Mouse (Mus musculus) CH12.LX (cell line): ENCODE data around the gene Psmd9. TPM values are rescaled to one million over a fixed set of nuclear protein-coding genes. Genes with fewer than 3 reads are reported as not detected.
A peak's percentile ranks its signal among the peaks of the same experiment; 100 is the strongest.

ENCODE experiments used
- DNase-seq: peaks from one replicate; pipeline ENCODE4 v3.0.0-alpha.2; 2013; ENCODE audit errors: extremely low read depth
- H3K27ac ChIP-seq: 2 replicates; pipeline ENCODE4 v1.5.1; 2012; ENCODE audit warnings: low read depth, mild to moderate bottlenecking, control low read depth, moderate library complexity; ENCODE audit not compliant: insufficient read depth
- H3K27me3 ChIP-seq: replicated peaks from 2 replicates; pipeline ENCODE3; 2012; ENCODE audit warnings: inconsistent platforms
- H3K36me3 ChIP-seq, 2 experiments: replicated peaks in 1 of 2; 2 replicates each; pipeline versions ENCODE3 to v1.6.1; 2012; ENCODE audit warnings: inconsistent platforms in 1 of 2, low read length in 1 of 2, mild to moderate bottlenecking in 1 of 2, mixed read lengths in 1 of 2, moderate library complexity in 1 of 2; ENCODE audit not compliant: control insufficient read depth in 1 of 2, insufficient read depth in 1 of 2
- H3K4me1 ChIP-seq, 2 experiments: 2 replicates each; pipeline ENCODE4 v1.6.1; 2012; ENCODE audit warnings: inconsistent platforms in 1 of 2, moderate library complexity in 1 of 2; ENCODE audit not compliant: insufficient read depth in 2 of 2, control insufficient read depth in 1 of 2
- H3K4me2 ChIP-seq: 2 replicates; pipeline ENCODE4 v1.6.1; 2012; ENCODE audit warnings: low read depth, mild to moderate bottlenecking, control low read depth; ENCODE audit not compliant: poor library complexity, insufficient read depth, severe bottlenecking
- H3K4me3 ChIP-seq, 3 experiments: fragments of 150-350 bp in 1 of 3; sonication (generic) in 1 of 3; replicated peaks in 1 of 3; 2 replicates each; pipeline versions ENCODE3 to v1.5.1; 2011 to 2012; ENCODE audit warnings: low read depth in 2 of 3, low read length in 2 of 3, mild to moderate bottlenecking in 2 of 3, moderate library complexity in 2 of 3, control low read depth in 1 of 3, improper control_type of control experiment in 1 of 3, inconsistent platforms in 1 of 3, mixed read lengths in 1 of 3; ENCODE audit not compliant: poor library complexity in 1 of 3
- H3K79me2 ChIP-seq: replicated peaks from 2 replicates; pipeline ENCODE4 v1.6.1; 2012; ENCODE audit warnings: mild to moderate bottlenecking, moderate library complexity; ENCODE audit not compliant: control insufficient read depth, poor library complexity, insufficient read depth, severe bottlenecking; ENCODE audit errors: extremely low read depth
- H3K9ac ChIP-seq: 2 replicates; pipeline ENCODE4 v1.6.1; 2012; ENCODE audit warnings: low read depth, mild to moderate bottlenecking, control low read depth, moderate library complexity; ENCODE audit not compliant: insufficient read depth
- H3K9me3 ChIP-seq: replicated peaks from 2 replicates; pipeline ENCODE3; 2012; ENCODE audit warnings: low read length, inconsistent platforms, mixed read lengths
- CHD1 ChIP-seq: IDR thresholded peaks from 2 replicates; pipeline ENCODE4 v1.6.1; 2012; ENCODE audit warnings: low read depth, low read length, improper control_type of control experiment, inconsistent platforms
- CHD2 ChIP-seq: IDR thresholded peaks from 2 replicates; pipeline ENCODE4 v1.6.1; 2011; ENCODE audit warnings: low read length, improper control_type of control experiment
- CTCF ChIP-seq, 2 experiments: IDR thresholded peaks in 1 of 2; conservative IDR thresholded peaks in 1 of 2; 2 replicates each; pipeline ENCODE4 v1.5.1; 2011 to 2012; ENCODE audit warnings: low read depth in 2 of 2, low read length in 2 of 2, improper control_type of control experiment in 1 of 2, inconsistent platforms in 1 of 2, mild to moderate bottlenecking in 1 of 2, moderate library complexity in 1 of 2
- ELF1 ChIP-seq: IDR thresholded peaks from 2 replicates; pipeline ENCODE4 v1.6.1; 2014; ENCODE audit warnings: low read depth, mild to moderate bottlenecking, inconsistent platforms, low read length, improper control_type of control experiment
- EP300 ChIP-seq: IDR thresholded peaks from 2 replicates; pipeline ENCODE4 v1.6.1; 2011; ENCODE audit warnings: low read length, improper control_type of control experiment
- ETS1 ChIP-seq: conservative IDR thresholded peaks from 2 replicates; pipeline ENCODE4 v1.6.1; 2012; ENCODE audit warnings: low read depth, mild to moderate bottlenecking, inconsistent platforms, low read length, improper control_type of control experiment, moderate library complexity
- HCFC1 ChIP-seq: IDR thresholded peaks from 2 replicates; pipeline ENCODE4 v1.6.1; 2012; ENCODE audit warnings: low read depth, mild to moderate bottlenecking, inconsistent platforms, low read length, improper control_type of control experiment
- KAT2A ChIP-seq: IDR thresholded peaks from 2 replicates; pipeline ENCODE4 v1.6.1; 2012; ENCODE audit warnings: low read length, improper control_type of control experiment, inconsistent platforms; ENCODE audit not compliant: insufficient replicate concordance
- MAZ ChIP-seq: IDR thresholded peaks from 2 replicates; pipeline ENCODE4 v1.6.1; 2012; ENCODE audit warnings: low read depth, mild to moderate bottlenecking, inconsistent platforms, low read length, improper control_type of control experiment, moderate library complexity
- MXI1 ChIP-seq: IDR thresholded peaks from 2 replicates; pipeline ENCODE4 v1.6.1; 2011; ENCODE audit warnings: mild to moderate bottlenecking, low read depth, low read length, improper control_type of control experiment
- NELFE ChIP-seq: IDR thresholded peaks from 2 replicates; pipeline ENCODE4 v1.6.1; 2011; ENCODE audit warnings: low read depth, low read length, improper control_type of control experiment
- POLR2A ChIP-seq: IDR thresholded peaks from 2 replicates; pipeline ENCODE4 v1.6.1; 2011; ENCODE audit warnings: low read depth, mild to moderate bottlenecking, improper control_type of control experiment, low read length
- RAD21 ChIP-seq: IDR thresholded peaks from 2 replicates; pipeline ENCODE4 v1.6.1; 2011; ENCODE audit warnings: low read depth, mild to moderate bottlenecking, low read length, improper control_type of control experiment, moderate library complexity
- SMC3 ChIP-seq: IDR thresholded peaks from 2 replicates; pipeline ENCODE4 v1.6.1; 2011; ENCODE audit warnings: low read depth, low read length, improper control_type of control experiment
- TCF12 ChIP-seq: IDR thresholded peaks from 2 replicates; pipeline ENCODE4 v1.6.1; 2014; ENCODE audit warnings: low read depth, mild to moderate bottlenecking, inconsistent platforms, low read length, improper control_type of control experiment
- UBTF ChIP-seq: IDR thresholded peaks from 2 replicates; pipeline ENCODE4 v1.6.1; 2012; ENCODE audit warnings: low read depth, mild to moderate bottlenecking, inconsistent platforms, low read length, improper control_type of control experiment, moderate library complexity
- USF1 ChIP-seq: IDR thresholded peaks from 2 replicates; pipeline ENCODE4 v1.6.1; 2014; ENCODE audit warnings: low read depth, mild to moderate bottlenecking, inconsistent platforms, low read length, improper control_type of control experiment
- USF2 ChIP-seq: conservative IDR thresholded peaks from 2 replicates; pipeline ENCODE4 v1.6.1; 2011; ENCODE audit warnings: low read depth, low read length, improper control_type of control experiment
- ZKSCAN1 ChIP-seq: IDR thresholded peaks from 2 replicates; pipeline ENCODE4 v1.6.1; 2012; ENCODE audit warnings: low read depth, inconsistent platforms, low read length, improper control_type of control experiment, borderline replicate concordance
- ZNF384 ChIP-seq: IDR thresholded peaks from 2 replicates; pipeline ENCODE4 v1.6.1; 2012; ENCODE audit warnings: low read depth, low read length, improper control_type of control experiment, inconsistent platforms
- dilution Hi-C: fragments of 300-500 bp; cut with MboI; formaldehyde crosslinking; loops from 2 replicates; pipeline ENCODE4 v1.14.3; 2020; ENCODE audit warnings: low sequenced_read_pairs; ENCODE audit not compliant: extremely low pct_unique_long_range_greater_than_20kb, extremely low pct_ligation_motif_present
- in situ Hi-C: fragments of 300-500 bp; cut with MboI; formaldehyde crosslinking; loops from 3 replicates; pipeline ENCODE4 v1.14.3; 2019; ENCODE audit warnings: low sequenced_read_pairs, low pct_ligation_motif_present, low pct_unique_long_range_greater_than_20kb, mixed read lengths
- polyA plus RNA-seq: library from polyadenylated mRNA; unstranded; fragments of >175 nt; gene quantifications from 2 replicates; pipeline ENCODE4 v1.2.1, GENCODE M21; 2012; ENCODE audit warnings: low read depth; ENCODE audit not compliant: insufficient read length
- total RNA-seq, 2 experiments: library from RNA; depleted of rRNA; stranded (reverse); fragments of 300-350 nt in 1 of 2; fragments of >200 nt in 1 of 2; gene quantifications; 2 replicates each; pipeline ENCODE4 v1.2.3; 2012 to 2014

Psmd9 gene
- total and polyA plus RNA-seq, 3 experiments, result 30.8 to 38.0 (median 35.5) TPM

DNA sequence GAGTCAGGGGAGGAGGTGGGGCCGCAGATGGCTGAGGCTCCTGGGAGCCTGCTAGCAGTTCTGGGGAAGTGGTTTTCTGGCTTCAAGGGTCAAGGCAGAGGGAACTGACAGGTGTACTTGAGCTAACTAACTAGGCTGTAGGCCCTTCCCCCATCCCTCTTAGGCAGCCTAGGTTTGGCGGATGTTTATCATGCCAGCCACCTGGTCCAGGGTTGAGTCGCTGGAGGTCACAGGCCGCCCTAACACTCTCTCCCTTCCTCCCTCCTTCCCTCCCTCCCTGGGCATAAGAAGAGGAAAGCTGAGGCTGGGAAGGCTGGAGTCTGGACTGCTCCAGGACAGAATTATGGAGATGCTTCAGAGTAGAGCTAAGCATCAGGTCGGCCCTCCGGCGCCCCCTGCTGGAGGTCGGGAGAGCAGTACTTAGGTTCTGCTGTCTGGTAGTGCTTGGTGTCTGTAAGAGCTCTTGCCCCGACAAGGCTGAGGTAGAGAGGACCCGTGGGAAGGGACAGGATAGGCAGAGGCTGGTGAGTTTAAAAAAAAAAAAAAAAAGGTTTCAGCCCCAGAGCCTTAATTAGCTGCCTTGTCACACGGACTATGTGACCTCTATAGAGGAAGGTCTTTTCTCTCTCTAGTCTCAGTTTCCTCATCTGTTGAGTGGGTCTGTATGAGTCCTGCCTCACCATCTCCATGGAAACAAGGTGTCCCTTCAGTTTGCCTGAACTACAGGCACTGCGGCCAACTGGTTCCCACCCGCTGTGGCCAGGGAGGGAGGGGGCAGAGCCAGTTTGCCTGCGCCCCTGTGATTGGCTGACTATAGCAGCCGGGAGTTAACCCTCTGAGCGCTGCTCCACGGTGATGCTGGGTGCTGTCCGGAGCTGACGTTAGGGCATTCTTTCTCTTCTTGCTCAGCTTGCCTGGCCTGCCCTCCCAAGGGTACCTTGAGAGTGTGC lies 19.5 kb upstream of the Psmd9 start:
- TF ChIP-seq MAZ (peak; percentile 66), POLR2A (peak; percentile 45), SMC3 (peak; percentile 86), ZNF384 (no peak), USF2 (no peak), CTCF (conservative IDR thresholded peaks at IDR 0.05 in 1 of 2, IDR thresholded peaks at IDR 0.05 in 1 of 2; ENCODE audit: low read depth in 2 of 2, low read length in 2 of 2) (peak; percentile 78 to 90), RAD21 (peak; percentile 70), TCF12 (peak; percentile 25; the same call in 1 of the 2 replicates), NELFE (no peak; the same call in 1 of the 2 replicates), CHD2 (peak; percentile 33; the same call in 1 of the 2 replicates), HCFC1 (no peak; the same call in 1 of the 2 replicates), CHD1 (peak; percentile 11; the same call in 1 of the 2 replicates)
- dilution Hi-C loops, result no loop called here
- DNase-seq, result peak; percentile 84
- no peaks in the 10 kb centered on the region for H3K9me3 ChIP-seq
- H3K36me3 ChIP-seq, result peaks cover 57 to 80% of the 10 kb centered on the region in 2 experiments
- peaks cover 46% of the 10 kb centered on the region for H3K79me2 ChIP-seq
- H3K9ac ChIP-seq, result peak overlapping the region; percentile 8; the same call in 1 of the 2 replicates
- peak overlapping the region; percentile 54 for H3K4me2 ChIP-seq
- in situ Hi-C loops, result no loop called here
- no peaks in the 10 kb centered on the region for H3K27me3 ChIP-seq
- H3K4me1 ChIP-seq, result peaks cover 9 to 64% of the 10 kb centered on the region in 2 experiments
- H3K27ac ChIP-seq, result peak overlapping the region; percentile 75
- peak overlapping the region; percentile 58 to 72 (median 60) for H3K4me3 ChIP-seq

DNA sequence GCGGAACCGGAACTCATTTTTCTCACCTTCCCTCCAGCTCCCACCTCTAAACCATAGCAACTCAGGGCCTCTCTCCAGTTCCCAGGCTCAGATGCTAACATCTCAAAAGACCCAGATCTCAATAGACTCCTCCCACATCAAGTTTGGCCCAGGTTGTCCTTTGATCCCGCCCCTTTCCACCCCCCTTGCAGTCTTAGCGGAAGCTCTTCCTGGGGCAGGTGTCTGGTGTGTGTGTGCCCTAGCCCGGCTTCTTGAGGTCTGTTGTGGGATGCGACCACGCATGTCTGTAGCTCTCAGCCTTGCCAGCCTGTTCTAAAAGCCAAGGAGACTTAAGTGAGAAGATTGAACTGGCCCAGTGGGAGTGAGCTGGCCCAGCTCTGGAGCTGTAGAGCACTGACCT lies 18.6 kb upstream of the Psmd9 start:
- Histone ChIP-seq H3K4me1 (peaks cover 9 to 55% of the 10 kb centered on the region in 2 experiments), H3K9me3 (no peaks in the 10 kb centered on the region), H3K27me3 (no peaks in the 10 kb centered on the region), H3K27ac (peak overlapping the region; percentile 75), H3K4me3 (peak overlapping the region; percentile 58 to 72 (median 60)), H3K9ac (peak overlapping the region; percentile 8; the same call in 1 of the 2 replicates), H3K4me2 (peak overlapping the region; percentile 54), H3K36me3 (peaks cover 57 to 79% of the 10 kb centered on the region in 2 experiments), H3K79me2 (peaks cover 37% of the 10 kb centered on the region)
- in situ Hi-C loops, result no loop called here
- dilution Hi-C loops, result no loop called here
- peak; percentile 81 for DNase-seq
- TF ChIP-seq CTCF (conservative IDR thresholded peaks at IDR 0.05 in 1 of 2, IDR thresholded peaks at IDR 0.05 in 1 of 2; ENCODE audit: low read depth in 2 of 2, low read length in 2 of 2) (no peak), ETS1 (no peak), ZKSCAN1 (no peak), MXI1 (no peak), KAT2A (no peak), SMC3 (no peak), POLR2A (no peak), UBTF (no peak), ELF1 (no peak), USF1 (no peak), EP300 (no peak)
